Mouse (Mus musculus) frontal cortex, postnatal 10 days (tissue): ENCODE data around the gene Trib3.
"Not testable (repeated sequence)": the region's sequence is repeated elsewhere in the genome, so short reads cannot be mapped to it uniquely, and the experiment has no call there.

Experiments used
- DNase-seq, 2 experiments: peaks; one replicate each; pipeline ENCODE4 v3.0.0; 2022; ENCODE audit warnings: low spot score in 2 of 2, mixed read lengths in 1 of 2

Trib3 gene

DNA sequence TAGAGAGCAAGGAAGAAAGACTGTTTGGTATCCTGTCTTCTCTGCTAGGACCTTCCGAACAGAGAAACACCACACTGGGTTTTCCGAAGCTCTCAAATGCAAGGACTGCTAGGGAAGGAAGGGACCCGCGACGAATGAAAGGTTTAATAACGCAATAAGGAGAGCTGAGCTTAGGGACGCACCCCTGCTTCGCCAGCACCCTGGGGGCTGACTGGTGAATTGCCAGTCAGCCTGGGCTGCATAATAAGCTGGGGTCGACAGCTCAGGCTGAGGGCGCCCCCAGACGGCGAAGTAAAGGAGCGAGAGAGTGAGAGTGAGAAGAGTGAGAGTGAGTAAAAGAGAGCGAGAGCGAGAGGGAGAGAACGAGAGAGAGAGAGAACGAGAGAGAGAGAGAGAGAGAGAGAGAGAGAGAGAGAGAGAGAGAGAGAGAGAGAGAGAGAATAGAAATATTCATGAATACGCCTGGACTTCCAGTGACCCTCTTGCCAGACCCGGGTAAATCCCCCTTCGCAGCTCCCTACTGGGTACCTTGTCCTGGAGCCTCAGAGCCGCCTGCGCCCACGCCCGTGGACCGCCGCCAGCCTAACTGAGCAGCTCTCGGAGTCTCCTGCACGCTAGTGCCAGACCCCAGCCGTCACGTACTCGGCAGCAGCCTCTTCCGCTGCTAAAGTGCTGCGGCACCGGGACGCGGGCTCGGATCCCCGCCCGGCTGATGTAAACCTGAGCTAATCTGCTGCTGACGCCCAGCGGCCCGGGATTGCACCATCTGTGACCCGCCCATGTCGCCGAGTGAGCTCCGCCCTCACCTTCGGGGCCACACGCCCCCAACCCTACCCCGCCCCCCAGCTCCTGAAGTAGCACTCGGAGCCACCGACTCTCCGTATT is at the start of gene Trib3:
Trib3 (minus strand) TSS at position 704 of the 885 bp plus-strand sequence.
- DNase-seq: peak; percentile 64 to 71

DNA sequence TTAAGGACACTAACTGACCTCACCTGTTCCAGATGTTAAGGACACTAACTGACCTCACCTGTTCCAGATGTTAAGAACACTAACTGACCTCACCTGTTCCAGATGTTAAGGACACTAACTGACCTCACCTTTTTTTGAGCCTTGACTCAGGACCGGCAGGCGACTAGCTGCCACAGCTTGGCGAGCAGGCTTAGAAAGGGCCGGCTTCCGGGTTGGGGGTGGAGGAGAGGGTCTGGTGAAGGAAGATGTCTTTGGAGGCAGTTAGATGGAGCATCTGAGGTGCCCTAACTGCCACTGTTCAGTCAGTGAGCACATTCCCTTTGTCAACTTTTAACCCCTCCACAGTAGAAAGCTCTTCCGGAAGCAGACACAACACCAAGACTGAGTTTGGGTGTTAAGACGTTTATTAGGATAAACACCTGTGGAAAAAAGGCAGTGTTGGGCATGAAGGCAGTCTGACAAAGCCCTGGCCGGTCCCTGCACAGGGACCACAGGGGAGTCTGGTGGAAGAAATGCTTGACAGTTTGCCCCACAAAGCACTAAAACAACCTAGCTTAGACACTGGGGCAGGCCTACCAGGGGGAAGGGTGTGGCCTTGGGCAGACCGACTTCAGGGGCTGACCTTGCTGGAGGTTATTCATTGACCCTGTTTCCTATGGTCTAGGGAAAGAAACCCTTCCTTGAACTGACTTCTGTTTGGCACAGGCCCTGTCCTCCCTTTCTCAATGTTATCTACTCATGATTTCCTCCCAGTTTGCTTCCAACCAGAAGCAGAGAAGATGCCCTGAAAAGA is 49.6 kb upstream of the Trib3 start:
- DNase-seq: no peak

DNA sequence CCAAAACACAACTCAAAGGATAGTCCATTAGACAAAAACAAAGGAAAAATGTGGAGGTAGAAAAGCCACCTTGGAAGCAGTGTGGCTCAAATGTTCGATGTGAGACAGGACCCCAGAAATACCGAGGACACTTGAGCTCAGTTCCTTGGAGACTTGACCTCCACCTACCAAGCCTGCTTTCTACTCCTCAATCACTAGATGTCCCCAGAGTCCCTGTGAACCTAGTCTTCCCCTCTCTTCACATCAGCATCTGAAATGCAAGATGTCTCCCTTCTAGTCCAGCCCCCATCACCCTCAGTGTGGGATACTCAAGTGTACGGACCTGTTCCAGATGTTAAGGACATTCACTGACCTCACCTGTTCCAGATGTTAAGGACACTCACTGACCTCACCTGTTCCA is 49.0 kb upstream of the Trib3 start:
- peak in 1 of 2 experiments; percentile 47 for DNase-seq

DNA sequence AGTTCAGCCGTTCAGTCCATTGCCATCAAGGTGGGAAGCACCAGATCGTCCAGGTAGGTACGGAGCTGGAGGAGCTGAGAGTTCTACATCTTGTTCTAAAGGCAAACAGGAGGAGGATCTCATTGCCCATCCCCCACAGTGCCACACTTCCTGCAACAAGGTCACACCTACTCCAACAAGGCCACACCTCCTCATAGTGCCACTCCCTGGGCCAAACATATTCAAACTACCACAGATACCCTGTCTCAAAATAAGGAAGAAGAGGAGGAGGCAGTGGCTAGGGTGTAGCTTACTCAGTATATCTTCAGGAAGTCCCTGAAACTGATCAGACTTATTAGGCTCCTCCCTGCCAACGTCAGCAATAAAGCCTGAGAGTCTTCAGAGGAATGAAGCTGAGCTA is 40.4 kb upstream of the Trib3 start:
- DNase-seq: no peak

DNA sequence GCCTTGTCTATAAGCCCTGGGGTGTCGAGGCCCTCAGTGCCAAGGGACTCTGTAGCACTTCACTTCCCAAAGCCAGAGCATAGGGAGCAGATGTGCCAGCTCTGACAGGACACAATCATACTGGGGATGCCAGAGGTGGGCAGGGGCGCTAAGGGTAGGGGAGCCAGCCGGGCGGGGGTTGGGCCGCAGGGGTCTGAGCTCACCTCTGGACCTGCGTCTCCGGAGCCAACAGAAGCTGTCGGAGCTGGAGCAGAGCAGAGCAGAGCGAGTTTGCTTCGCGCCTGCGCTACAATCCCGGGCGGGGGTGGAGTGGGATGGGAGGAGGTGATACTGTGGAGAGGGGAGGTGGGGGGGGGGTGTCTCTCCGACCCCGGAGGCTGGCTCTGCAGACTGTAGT is 32.5 kb upstream of the Trib3 start, which contains the start of gene Nrsn2:
Nrsn2 (minus strand) TSS at position 294 of the 397 bp plus-strand sequence.
- DNase-seq: peak in 1 of 2 experiments; percentile 32

DNA sequence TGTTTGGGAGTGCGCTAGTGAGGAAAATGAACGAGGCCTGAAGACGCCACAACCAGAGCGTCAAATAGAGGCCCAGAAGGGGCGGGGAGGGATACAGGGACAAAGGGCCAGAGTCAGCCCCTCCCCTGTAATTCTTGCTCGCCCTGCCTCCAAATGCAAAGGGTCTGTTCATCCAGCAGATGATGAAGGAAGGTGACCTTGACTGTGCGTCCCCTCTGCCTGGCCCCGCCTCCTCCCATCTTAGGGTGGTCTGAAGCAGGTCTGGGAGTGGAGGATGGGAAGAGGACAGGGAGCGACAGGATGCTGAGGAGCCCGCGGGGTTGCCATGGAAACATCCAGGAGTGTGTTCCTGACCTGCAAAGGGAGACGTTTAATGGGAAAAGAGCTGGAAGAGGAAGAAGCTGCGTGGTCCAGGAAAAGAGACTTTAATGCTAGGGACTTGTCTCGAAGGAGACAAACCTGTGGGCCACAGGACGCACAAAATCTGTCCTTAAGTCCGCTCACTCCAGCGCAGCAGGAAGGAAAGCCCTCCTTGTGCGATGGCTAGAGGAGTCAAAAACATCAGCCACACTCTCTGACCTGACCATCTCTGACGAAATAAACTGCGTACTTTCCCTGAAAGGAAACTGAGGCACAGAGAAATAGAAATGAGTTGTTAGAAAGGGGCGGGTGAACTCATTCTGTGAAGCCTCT is 32.0 kb upstream of the Trib3 start:
- DNase-seq: peak; percentile 32 to 36

DNA sequence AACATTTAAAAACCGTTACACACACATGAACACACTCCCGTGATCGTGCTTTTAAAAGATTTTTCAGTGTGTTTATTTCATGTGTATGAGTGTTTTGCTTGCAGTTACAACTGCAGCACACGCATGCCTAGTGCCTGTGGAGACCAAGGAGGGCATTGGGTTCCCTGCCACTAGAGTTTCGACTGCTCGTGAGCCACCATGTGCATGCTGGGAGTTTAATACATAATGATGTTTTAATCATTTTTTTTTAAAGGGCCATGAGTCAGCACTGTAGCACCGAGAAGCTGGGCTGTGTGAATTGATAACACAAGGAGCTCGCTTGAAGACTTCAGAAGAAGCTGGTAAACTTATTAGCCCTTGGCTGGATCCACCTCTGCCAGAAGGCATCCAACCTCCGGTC is 29.7 kb upstream of the Trib3 start:
- DNase-seq: no peak

DNA sequence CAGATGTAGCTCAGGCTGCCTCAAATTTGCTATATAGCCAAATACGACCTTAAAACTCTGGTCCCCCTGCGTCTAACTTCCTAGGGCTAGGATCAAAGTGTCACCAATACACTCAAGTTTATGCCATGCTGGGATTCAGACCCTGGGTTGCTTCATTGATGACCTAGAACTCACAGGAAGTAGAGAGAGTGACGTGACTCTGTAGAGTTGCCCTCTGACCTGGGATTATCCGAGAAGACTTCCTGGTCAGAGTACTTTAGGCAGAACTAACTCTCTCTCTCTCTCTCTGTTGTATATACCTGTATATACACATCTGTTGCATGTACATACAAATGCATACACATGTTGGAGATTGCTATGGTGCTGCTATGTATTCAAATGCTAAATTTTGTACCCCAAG is 28.8 kb upstream of the Trib3 start:
- no peak for DNase-seq

DNA sequence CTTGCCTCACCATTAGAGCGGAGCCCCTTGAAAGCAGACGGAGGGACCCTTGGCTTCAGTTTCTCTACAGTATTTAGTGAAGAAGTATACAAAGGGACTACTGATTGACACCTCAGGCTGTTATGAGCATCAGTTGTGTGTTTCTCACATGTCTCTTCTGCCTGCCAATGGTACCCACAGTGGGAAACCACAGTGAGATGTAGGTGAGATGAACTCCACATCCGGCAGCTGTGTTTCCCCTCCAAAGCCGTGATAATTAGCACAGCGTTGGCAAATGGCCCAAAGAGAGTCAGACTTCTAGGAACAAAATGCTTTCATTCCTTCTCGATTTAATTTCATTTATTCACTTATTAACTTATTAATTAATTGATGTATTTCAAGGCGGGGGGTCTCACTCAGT is 28.3 kb upstream of the Trib3 start:
- no peak for DNase-seq

DNA sequence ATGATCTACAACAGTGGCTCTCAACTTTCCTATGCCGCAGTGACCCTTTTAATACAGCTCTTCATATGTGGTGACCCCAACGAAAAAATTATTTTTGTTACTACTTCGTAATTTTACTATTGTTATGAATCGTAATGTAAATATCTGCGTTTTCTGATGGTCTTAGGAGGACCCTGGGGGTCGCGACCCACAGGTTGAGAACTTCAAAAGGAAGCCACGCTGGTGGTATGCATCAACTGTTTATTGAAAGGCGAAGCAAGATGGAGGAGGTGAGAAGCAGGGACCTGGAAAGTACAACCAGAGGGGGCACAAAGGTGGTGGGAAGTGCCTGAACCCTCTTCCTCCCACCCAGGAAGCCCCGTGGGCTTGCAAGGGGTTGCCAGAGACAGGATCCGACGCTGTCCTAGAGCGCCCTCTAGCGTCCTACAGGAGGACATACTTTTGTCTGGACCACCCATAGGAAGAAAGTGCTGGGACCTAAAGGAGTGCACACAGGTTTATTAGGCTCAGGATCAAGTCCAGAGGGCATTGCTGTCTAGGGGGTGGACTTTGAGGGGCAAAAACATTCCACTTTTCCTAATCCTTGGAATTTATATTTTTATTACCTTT is 24.8 kb upstream of the Trib3 start:
- peak in 1 of 2 experiments; percentile 41 for DNase-seq

DNA sequence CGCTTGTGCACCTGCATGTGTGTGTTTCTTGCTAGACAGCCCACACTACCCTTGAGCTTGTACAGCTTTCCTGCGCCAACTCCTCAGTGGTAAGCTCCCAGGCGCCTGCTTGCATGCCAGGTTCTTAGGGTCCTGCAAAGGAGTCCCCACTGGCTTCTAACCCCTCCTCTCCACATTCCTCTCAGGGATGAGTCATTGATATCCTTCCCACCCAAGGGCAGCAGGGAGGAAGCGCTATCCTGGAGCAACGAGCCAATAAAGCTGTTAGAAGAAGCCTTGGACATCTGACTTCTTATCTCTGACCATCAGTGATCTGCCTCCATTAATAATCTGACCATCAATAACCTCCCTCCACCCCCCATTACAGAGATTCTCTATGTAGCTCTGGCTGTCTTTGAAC is 24.1 kb upstream of the Trib3 start:
- no peak for DNase-seq

DNA sequence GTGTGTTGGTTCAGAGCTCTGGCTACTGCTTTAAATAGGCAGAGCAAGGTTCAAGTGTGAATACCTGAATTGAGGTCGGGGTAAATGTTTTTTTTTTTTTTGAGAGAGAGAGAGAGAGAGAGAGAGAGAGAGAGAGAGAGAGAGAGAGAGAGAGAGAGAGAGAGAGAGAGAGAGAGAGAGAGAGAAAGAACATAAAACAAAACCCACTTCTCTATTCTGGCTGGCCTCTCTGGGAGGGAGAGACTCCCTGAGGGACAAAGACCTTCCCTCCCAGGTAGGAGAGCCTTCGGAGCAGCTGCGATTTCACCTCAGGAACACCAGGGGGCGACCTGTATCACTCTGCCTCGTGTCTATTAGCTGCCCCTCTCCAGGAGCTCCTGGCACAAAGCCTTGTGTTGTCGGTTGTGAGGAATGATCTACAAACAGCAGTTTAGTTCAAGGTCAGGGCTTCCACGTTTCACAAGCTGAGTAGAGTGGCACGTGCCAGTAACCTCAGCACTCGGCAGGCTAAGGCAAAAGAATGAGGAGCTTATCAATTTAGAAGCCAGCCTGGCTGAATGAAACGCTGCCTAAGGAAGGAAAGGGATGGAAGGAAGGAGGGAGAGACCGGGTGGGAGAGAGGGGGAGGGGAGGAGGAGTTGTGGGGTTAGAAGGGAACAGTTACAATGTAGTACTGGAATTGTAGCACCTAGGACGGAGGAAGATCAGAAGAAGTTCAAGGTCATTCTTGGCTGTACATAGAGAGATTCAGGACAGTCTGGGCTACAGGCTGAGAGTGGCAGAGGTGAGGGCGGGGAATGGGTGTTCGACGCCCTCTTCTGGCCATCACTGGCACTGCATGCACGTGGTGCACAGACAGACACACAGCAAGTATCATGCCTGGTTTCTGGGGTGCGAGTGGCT is 19.7 kb upstream of the Trib3 start:
- peak; percentile 47 to 68 for DNase-seq

DNA sequence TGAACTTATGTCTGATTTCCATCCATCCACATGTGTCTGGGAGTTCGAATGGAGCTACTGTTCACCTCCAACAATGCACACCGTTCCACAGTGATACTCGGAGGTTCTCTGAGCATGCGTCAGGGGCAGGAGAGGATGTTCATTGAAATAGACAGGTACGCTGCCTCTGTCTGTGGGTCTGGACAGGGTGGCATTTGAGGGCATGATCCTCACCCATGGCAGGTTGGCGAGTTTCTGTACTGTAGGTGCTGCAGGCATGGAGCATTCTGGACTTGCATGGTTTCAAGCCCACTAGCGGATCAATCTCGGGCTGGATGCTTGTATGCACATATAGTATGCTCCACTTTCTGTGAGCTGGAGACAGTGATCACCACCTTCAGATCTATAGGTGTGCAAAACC is 17.4 kb upstream of the Trib3 start:
- no peak for DNase-seq

DNA sequence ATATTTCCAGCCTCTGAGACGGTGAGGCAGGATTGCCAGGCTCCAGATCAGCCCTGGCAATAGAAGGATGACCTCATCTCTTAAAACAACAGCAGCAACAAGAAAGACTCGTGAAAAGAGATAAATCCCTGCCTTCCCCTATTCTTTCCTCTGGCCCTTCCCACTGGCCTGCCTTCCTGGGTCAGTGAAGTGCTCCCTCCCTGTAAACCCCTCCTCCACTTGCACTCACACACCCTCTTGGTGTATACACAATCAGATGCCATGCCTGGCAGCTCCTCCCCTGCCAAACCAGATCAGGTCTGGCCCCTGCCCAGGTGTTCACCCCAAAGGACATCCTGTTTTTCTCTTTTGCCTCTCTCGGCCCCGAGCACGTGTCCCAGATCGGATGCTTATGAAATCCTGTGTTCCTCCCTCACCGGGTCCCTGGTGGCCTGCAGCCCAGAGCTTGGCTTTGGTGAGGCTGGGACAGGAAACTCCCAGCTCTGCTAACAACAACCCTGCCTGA is 16.5 kb upstream of the Trib3 start:
- DNase-seq: no peak

DNA sequence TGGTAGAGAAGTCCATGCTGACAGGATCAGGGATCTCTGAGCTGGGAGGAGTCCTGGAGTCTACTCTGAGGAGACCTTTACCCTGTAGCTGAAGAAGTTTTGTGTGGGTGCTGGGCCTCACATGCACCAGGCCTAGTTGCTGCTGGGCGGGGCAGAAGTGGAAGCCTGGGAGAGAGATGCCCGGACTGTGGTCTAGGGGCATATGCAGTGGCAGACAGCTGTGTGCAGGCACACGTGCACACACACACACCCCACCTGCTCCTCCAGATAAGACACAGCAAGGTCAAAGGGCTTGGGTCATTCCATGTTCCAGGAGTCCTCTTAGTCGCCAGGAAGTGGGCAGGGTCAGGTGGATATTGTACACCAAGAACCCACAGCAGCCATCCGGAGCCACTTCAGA is 15.8 kb upstream of the Trib3 start:
- DNase-seq: no peak

DNA sequence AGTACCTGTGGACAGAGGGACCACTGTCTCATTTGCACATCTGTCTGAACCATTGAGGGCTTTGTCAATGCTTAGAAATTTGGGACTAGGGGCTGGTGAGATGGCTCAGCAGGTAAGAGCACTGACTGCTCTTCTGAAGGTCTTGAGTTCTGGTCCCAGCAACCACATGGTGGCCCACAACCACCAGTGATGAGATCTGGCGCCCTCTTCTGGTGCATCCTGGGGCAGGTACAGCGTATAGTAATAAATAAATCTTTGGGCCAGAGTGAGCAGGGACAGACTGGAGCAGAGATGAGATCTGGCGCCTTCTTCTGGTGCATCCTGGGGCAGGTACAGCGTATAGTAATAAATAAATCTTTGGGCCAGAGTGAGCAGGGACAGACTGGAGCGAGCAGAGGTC is 15.1 kb upstream of the Trib3 start:
- DNase-seq: not testable (repeated sequence)

DNA sequence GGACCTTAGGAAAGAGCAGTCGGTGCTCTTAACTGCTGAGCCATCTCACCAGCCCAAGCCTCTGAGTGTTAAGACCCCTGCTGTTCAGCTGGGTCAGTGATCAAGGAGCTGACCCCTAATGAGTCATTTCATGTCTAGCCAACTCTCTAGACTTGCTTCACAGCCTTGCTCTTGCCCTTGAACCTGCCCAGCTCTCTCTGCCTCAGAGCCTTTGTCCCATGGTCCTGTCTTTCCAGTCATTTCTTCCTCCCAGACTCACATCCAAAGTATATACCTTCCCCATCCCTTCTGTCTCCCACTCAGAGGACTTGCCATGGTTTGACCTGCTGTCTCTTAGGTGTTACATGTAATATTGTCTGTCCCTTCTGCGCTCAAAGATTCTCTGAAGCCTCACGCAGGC is 13.4 kb upstream of the Trib3 start:
- no peak for DNase-seq

DNA sequence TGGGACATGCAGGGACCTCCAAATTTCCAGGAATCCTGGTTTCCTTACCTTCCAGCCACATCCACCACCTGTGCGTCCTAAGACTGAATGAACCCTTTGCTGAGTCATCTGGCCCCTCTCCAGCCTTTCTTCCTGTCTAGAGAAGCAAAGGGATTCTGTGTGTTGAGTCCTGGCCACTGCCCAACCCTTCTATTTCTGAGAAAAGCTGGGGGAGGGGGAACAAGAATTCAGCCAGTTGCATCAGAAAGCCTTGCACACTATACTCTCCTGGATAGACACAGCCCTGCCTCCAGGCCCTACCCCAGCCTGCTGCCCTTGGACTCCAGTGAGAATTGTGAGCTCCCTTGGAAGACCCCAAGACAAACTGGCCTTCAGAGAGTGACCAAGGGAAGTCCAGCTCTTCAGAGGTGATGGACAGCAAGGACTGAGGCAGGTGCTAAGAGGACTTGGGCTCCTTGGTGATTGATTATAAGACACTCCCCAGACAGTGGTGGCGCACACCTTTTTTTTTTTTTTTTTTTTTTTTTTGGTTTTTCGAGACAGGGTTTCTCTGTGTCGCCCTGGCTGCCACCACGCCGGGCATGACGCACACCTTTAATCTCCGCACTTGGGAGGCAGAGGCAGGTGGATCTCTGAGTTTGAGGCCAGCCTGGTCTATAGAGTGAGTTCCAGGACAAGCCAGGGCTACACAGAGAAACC is 6.2 kb upstream of the Trib3 start:
- DNase-seq: no peak

DNA sequence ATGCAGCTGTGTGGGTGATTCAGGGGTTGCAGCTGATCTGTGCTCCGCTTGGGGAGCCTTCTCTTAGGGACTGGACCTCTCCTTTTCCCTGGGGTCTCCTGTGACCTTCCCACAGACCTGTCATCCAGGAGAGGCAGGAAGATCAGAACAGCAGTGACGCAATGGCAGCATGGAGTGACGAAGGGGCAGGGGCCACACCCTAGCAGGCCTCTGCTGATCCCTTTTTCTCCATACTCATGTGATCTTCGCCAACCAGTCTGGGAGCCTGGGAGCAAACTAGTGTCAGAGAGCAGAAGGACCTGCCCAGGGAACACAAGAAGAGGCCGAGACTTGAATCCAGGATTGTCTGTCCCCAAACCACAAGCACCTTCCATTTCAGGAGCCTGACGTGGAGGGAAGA is 5.4 kb upstream of the Trib3 start:
- no peak for DNase-seq

DNA sequence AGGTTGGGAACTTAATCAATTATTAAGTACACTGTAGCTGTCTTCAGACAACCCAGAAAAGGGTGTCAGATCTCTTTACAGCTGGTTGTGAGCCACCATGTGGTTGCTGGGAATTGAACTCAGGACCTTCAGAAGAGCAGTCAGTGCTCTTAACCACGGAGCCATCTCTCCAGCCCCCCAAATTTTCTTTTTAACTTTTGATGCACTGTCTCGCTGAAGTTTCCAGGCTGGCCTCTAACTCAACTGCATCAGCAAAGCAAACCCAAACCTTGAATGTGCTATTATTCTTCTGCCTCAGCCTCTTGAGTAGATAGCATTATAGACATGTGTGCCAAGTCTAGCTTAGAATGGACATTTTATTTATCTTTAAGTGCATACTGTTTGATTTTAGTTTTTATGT is 3.9 kb upstream of the Trib3 start:
- no peak for DNase-seq
